Mouse (Mus musculus): ENCODE results near the gene Gm10409.
"Not testable (repeated sequence)": the region's sequence is repeated elsewhere in the genome, so short reads cannot be mapped to it uniquely, and the experiment has no call there.

Gm10409 gene

DNA sequence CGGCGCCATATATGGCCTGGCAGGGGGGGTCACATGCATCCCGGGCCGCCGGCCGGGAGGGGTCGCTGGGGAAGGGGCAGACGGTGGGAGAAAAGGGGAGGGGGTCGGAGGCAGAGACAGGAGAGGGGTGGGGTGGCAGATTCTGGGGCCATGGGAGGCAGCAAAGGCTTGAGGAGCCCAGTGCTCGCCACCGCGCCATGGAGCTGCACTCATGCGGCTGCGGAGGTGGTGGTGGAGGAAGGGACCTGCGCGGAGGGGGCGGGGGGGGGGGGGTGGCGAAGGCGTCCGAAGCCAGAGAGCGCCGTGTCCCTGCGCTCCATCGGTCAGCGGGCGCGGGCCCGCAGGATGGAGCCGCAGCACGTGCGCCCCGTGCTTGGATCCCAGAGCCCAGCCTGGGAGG, at the start of gene Gm10409:
TSS of gene Gm10409 (plus strand) at position 301 of the 400 bp plus-strand sequence.
- DNase-seq (ENCODE audit: inconsistent ontology term), result not testable (repeated sequence)

DNA sequence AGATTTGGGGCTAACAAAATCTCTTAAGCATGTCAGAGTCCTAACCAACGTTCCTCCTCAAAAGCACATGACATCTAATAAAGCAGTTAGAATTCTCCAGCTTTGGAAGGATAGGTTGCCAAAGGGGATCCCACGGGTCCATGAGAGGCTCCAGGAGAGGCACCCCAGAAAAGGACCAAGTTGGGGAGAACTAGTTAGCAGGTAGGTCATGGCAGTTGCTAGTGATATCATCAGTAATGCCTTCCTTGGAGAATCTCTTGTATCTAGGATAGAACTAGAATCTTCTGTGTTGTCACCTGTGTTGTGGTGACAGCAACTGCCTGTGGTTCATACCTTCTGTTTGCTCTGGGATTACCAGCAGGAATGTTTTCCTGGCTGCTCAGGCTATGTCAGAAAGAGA, 17.6 kb upstream of the Gm10409 start, which contains the start of gene Gm10413:
TSS of gene Gm10413 (plus strand) at position 301 of the 400 bp plus-strand sequence.
- DNase-seq (ENCODE audit: inconsistent ontology term), result not testable (repeated sequence)

DNA sequence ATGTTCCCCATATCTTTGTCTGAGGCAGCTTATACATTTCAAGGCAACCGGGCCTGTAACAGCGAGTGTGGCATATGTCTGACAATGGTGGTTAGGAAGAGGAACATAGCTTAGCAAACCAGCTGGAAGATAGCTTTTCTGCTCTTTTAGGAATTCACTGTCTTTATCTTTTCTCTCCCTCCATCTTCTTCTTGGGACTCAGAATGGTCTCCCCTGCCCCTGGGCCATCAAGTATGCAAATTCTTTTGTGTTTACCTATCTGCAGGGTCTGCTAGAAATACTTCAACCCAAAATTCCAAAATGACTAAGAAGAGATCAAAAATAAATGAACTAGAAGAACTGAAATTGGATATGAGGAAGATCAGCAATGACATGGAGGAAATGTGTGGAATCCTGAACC, 15.4 kb downstream of the Gm10409 start, which contains the start of gene Gm3005:
TSS of gene Gm3005 (plus strand) at position 301 of the 400 bp plus-strand sequence.
- not testable (repeated sequence) for DNase-seq (ENCODE audit: inconsistent ontology term)

DNA sequence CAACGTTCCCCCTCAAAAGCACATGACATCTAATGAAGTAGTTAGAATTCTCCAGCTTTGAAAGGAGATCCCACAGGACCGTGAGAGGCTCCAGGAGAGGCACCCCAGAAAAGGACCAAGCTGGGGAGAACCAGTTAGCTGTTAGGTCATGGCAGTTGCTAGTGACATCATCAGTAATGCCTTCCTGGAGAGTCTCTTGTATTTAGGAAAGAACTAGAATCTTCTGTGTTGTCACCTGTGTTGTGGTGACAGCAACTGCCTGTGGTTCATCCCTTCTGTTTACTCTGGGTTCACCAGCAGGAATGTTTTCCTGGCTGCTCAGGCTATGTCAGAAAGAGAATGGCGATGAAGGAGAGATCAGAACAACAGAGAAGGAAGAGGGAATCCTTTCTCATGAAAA, 36.7 kb downstream of the Gm10409 start, which contains the start of gene Gm10408:
TSS of gene Gm10408 (plus strand) at position 301 of the 400 bp plus-strand sequence.
- not testable (repeated sequence) for DNase-seq (ENCODE audit: inconsistent ontology term)
